Mouse (Mus musculus): Measurements from ENCODE around the gene Dlx6.

GRCm38 (mm10) chr6:6825313-6825712 is 37.8 kb upstream of the Dlx6 start:
- no peak for TF ChIP-seq POLR2A (IDR thresholded peaks at IDR 0.05; ENCODE audit: insufficient read length, low read depth)
- TF ChIP-seq MAX (IDR thresholded peaks at IDR 0.05; ENCODE audit: low read depth), result no peak
- TF ChIP-seq CEBPB (IDR thresholded peaks at IDR 0.05; ENCODE audit: insufficient read depth, poor library complexity, severe bottlenecking), result no peak
- no peak for TF ChIP-seq POLR2AphosphoS2 (IDR thresholded peaks at IDR 0.05; ENCODE audit: insufficient read length, low read depth)
- TF ChIP-seq E2F4 (IDR thresholded peaks at IDR 0.05; ENCODE audit: insufficient read depth), result no peak
- TF ChIP-seq TCF3 (IDR thresholded peaks at IDR 0.05; ENCODE audit: insufficient read length, low read depth), result no peak
- no peak for TF ChIP-seq TCF12 (IDR thresholded peaks at IDR 0.05; ENCODE audit: insufficient read depth, poor library complexity, severe bottlenecking)

Measured in myocyte (in vitro differentiated cells).